Mouse (Mus musculus) granulocyte monocyte progenitor cell, adult 5-6 weeks (primary cell): ENCODE results near the gene Evx2. TPM values are rescaled to one million over a fixed set of nuclear protein-coding genes. Genes with fewer than 3 reads are reported as not detected.

Experiments used
- ATAC-seq: replicated peaks from 2 replicates; pipeline ENCODE4 v1.8.0; 2016; ENCODE audit warnings: mild to moderate bottlenecking, moderate TSS enrichment, inconsistent platforms; ENCODE audit not compliant: poor library complexity, severe bottlenecking
- total RNA-seq, 2 experiments: library from RNA; stranded (forward) in 1 of 2; stranded (reverse) in 1 of 2; fragments of 200-712, 200-1000 nt in 1 of 2; fragments of >200 nt in 1 of 2; fragmentation: Nextera tagmentation in 1 of 2; gene quantifications; 2 replicates each; pipeline ENCODE4 v1.2.3; 2014 to 2017

Gene Evx2
- total RNA-seq, 2 experiments from 2014 or later = not detected

DNA sequence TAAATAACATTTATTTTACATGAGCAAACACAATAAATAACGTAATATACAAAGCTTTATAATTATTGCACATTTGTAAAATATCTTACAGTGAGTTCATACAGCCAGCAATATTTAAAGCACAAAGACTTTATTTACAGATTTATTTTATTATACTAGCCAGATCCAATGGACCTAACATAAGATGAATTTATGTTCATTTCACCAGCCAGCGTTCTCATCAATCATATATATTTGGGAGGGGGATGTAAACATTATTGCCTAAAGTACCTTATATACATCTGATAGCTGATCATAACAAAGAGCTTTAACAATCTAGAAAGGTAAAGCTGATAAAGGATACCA lies 6.4 kb downstream of the Evx2 start:
- ATAC-seq = no peak

DNA sequence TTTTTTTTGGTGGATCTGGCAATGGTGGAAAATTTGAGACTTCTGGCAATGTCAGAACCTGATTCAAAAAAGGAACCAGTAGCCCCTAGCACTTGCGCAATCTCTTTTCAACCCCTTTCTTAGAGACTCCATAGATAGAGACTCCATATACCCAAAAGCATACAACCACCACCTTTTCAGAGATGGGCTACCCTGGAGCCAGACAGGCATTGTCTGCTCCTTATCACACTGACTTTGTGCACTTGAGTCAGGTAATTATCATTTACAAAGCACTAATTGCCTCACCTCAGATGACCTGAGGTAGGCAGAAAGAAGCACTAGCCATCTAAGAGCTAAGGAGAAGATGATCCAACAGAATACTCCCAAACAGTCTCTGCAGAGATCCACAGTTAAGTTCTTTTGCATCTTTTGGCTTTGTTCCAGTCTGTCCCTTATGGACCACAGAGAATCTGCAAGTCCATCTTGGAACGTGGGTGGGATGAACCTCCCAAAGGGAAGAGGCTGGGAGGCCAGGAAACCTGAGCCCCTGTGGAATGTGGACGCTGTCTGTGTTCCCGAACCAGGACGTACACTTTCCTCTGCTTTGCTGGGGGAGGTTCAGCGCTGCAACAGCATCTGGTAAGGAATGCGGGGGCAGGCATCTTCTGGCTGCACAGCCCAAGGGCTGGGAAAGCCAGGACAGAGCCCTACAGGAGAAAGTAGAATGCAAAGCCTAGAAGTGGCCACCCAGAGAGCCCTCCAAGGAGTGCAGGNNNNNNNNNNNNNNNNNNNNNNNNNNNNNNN lies 12.1 kb downstream of the Evx2 start:
- peak; percentile 36; the same call in 1 of the 2 replicates for ATAC-seq

DNA sequence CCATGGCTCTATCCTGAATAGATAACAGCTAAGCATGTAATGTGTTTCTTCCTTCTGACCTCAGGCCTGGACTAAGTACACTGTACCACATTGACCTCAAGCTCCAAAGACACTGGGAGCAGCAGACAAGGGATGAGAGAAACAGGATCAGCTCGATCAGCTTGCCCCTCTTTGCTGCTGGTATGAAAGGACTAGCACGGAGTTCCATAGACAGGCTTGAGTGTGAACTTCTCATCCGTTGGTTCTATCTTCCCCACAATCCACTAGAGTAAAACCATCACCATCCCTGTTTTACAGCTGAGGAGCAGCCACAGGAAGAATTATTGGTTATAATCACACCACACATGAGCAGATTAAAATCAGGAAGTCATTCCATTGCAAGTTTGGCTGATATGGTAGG lies 13.7 kb downstream of the Evx2 start:
- no peak for ATAC-seq

DNA sequence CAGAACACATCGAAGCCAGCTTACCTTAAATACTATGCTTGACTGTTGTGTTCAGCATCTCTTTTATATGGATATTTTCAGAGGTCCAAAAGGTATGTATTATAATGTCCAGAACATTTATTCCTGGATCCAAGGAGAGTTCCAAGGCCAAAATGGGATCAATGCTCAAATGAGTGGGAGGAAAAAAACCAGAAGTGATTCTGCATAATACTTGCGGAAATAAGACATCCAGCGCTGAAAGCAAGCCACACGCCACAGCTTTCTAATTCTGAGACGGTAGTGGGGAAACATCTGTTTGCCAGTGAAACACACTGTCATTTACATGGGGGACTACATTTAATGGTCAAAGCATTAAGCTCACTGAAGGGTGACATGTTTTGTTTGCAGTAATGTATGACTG lies 16.9 kb downstream of the Evx2 start:
- ATAC-seq = peak; percentile 59

DNA sequence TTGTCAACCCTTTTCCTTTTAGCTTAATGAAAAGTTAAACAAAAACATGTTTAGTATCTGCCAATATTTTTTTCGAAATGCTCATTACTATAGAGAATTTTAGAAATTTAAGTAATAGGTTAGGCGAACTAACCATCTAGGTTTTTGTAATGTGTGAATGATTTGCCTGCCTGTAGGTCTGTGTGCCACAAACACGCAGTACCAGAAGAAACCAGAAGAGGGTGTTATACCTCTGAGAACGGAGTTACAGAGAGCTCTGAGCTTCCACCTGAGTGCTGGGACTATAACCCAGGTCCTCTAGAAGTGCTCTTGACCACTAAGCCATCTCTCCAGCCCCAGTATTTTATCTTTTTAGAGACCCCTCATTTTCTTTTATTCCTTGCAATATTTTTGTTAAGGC lies 23.9 kb downstream of the Evx2 start:
- ATAC-seq = no peak

DNA sequence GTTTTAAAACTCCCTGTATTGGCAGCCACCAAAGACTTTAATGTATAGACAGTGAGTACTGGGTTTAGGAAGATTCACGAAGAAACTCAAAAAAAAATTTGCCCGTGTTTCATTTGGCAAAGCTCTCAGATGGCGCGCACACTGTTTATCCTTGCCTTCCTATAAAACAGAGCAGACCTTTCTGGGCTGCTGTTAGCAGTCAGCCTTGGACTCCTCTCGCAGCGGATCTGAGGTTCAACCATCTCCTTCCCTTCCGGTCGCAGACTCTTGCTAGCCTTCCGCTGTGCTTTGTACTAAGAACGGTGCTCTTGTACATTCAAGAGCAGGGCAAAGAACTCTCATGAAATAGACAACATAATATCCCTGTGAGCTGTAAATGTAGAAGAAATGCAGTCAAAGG lies 39.0 kb downstream of the Evx2 start:
- ATAC-seq = no peak

DNA sequence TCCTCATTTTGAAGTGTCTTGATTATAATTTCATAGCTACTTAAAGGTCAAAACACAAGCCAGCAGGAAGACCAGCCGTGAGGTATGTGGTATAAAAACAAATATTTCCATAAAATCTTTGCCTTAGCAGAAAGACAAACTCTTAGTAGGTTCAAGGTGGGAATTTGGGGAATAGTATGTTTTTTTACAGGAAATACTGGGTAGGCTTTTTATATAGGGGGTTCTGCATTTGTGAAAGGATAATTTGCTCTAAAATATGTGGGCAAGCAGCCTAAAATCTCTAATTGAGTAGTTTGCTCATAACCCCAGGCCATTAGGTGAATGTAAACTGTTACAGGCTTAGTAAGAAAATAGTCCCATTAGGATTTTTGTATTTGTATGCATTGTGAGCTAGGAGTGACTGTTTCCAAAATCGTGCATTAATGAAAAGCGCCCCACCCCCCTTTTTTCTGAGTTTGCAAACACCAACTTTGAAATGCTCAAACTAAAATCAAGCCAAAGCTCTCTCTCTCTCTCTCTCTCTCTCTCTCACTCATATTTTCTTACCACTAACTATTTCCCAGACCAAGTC lies 39.6 kb downstream of the Evx2 start:
- no peak for ATAC-seq

DNA sequence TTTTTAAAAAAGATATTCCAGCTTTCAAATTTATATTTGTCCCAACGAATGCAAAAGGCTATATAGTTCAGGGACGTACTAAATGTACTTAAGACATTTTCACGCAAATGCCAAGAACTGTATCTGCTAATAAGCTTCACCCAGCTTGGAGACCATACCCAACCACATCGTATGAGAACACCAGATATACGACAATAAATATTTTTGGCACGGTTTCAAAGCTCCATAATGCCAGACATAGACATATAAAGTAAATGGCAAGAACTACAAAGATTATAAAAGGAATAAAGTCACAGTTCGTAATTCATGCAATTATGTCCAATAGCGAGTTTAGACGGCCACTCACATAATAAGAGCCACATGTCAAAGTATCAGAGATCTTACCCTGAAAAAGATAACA lies 41.7 kb downstream of the Evx2 start:
- ATAC-seq = no peak

DNA sequence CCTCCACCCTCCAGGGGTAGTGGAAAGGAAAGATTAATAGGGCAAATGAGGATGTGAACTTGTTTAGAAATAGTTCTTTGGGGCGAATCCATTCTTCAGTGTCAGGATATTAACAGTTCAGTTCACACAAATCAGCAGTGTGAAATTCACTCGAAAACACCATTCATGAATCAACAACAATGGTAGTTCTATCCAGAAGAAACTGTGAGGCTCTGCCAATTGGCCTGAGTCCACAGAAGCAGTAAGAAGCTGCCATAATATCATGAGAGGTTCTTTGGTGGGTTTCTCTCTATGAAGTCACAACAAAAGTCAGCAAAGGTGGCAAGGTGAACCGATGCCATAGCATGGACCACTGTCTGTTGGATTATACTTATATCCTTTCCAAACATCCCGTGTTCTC lies 48.0 kb downstream of the Evx2 start:
- no peak for ATAC-seq

DNA sequence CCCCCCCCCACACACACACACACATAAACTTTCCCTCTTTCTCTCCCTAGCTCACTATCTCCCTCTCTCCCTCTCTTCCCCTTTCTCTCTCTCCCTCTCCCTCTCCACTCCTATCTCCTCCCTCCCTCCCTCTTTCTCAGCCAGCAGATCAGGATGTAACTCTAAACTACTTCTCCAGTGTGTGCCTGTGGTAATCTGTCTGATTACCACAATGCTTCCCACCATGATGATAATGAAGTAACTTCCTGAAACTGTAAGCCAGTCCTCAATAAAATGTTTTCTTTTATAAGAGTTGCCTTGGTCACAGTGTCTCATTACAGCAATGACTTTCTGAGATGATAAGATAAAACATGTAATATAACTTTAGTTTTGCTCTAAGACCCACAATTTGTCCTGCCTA lies 50.0 kb downstream of the Evx2 start:
- ATAC-seq = peak; percentile 95

DNA sequence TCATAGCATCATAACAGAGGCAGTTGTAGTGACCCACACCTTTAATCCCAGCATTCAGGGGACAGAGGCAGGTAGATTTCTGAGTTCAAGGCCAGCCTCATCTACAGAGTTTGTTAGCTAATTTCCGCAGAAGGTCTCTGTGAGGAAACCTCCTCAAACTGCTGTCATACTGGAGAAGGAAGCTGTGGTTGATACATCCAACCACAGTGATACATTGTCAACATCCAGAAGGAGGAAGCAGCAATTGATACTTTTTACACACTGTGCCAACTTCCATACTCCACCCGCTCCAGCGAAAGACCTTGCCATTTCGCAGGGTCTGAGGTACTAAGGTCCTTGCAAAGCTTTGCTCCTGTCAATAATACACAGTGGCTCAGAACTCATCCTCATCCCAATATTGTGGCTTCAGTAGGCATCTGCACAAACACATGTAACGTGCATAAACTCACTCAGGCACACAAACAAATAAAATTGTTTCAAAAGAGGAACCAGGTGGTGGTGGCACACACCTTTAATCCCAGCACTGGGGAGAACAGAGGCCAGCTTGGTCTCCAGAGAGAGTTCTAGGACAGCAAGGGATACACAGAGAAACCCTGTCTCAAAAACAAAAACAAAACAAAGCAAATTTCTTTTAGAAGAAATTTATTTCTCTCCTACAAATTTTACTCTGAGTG lies 53.1 kb downstream of the Evx2 start:
- ATAC-seq = peak; percentile 96

DNA sequence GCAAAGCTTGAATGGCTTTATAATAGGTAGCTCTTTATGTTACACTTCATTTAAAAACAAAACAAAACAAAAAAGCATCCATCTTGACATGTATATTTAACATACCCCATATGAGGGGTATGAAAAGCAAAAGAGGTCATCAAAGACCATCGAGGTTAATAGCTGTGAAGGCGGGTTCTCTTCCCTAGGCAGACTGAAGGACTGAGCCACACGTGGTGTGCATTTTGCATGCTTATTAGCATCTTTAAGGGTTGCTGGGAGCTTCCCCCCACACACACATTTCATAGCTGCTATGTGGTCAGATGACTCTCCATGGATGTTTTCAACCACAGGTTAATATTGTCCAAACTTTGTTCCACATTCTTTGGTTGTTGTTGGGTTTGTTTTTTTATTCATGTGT lies 55.3 kb downstream of the Evx2 start:
- ATAC-seq = no peak

Other genes with a start within 250 kb of the Evx2 start
- gene Lnpk, start 80.1 kb downstream of the Evx2 start, total RNA-seq (2014; fragmentation: Nextera tagmentation) = 21.6 and 38.0 TPM in 2 replicates
- gene Lnpk, start 80.1 kb downstream of the Evx2 start, total RNA-seq (2017) = 52.6 and 53.5 TPM in 2 replicates
- gene Hoxd13, start 8.8 kb upstream of the Evx2 start, total RNA-seq (2014; fragmentation: Nextera tagmentation) = not detected in 2 replicates
- not detected in 2 replicates for gene Hoxd13, start 8.8 kb upstream of the Evx2 start, total RNA-seq (2017)
- not detected in 2 replicates for gene Hoxd12, start 15.5 kb upstream of the Evx2 start, total RNA-seq (2014; fragmentation: Nextera tagmentation)
- not detected in 2 replicates for gene Hoxd12, start 15.5 kb upstream of the Evx2 start, total RNA-seq (2017)
- not detected in 2 replicates for gene Hoxd11, start 20.0 kb upstream of the Evx2 start, total RNA-seq (2014; fragmentation: Nextera tagmentation)
- gene Hoxd11, start 20.0 kb upstream of the Evx2 start, total RNA-seq (2017) = not detected in 2 replicates
- gene Hoxd10, start 32.4 kb upstream of the Evx2 start, total RNA-seq (2014; fragmentation: Nextera tagmentation) = not detected in 2 replicates
- gene Hoxd10, start 32.4 kb upstream of the Evx2 start, total RNA-seq (2017) = not detected in 2 replicates
- not detected in 2 replicates for gene Hoxd9, start 38.2 kb upstream of the Evx2 start, total RNA-seq (2014; fragmentation: Nextera tagmentation)
- gene Hoxd9, start 38.2 kb upstream of the Evx2 start, total RNA-seq (2017) = not detected in 2 replicates
- gene Hoxd8, start 45.1 kb upstream of the Evx2 start, total RNA-seq (2014; fragmentation: Nextera tagmentation) = not detected in 2 replicates
- not detected in 2 replicates for gene Hoxd8, start 45.1 kb upstream of the Evx2 start, total RNA-seq (2017)
- not detected in 2 replicates for gene Hoxd3, start 52.4 kb upstream of the Evx2 start, total RNA-seq (2014; fragmentation: Nextera tagmentation)
- not detected in 2 replicates for gene Hoxd3, start 52.4 kb upstream of the Evx2 start, total RNA-seq (2017)
- gene Hoxd4, start 52.4 kb upstream of the Evx2 start, total RNA-seq (2014; fragmentation: Nextera tagmentation) = not detected in 2 replicates
- not detected in 2 replicates for gene Hoxd4, start 52.4 kb upstream of the Evx2 start, total RNA-seq (2017)
- gene Gm28230, start 67.2 kb upstream of the Evx2 start, total RNA-seq (2014; fragmentation: Nextera tagmentation) = not detected in 2 replicates
- not detected in 2 replicates for gene Gm28230, start 67.2 kb upstream of the Evx2 start, total RNA-seq (2017)
- gene Hoxd1, start 103.4 kb upstream of the Evx2 start, total RNA-seq (2014; fragmentation: Nextera tagmentation) = not detected in 2 replicates
- gene Hoxd1, start 103.4 kb upstream of the Evx2 start, total RNA-seq (2017) = not detected in 2 replicates
- gene Mtx2, start 166.2 kb upstream of the Evx2 start, total RNA-seq (2014; fragmentation: Nextera tagmentation) = 48.7 and 52.4 TPM in 2 replicates
- 33.7 and 34.5 TPM in 2 replicates for gene Mtx2, start 166.2 kb upstream of the Evx2 start, total RNA-seq (2017)